ENCODE assay signal across 8 mouse cellular contexts in genomic region chr4:137867675-137868257, GRCm38 (mm10). TPM values are rescaled to one million over a fixed set of nuclear protein-coding genes. Genes with fewer than 3 reads are reported as not detected.
A peak's percentile ranks its signal among the peaks of the same experiment; 100 is the strongest.
DNase-seq lines count a peak whose midpoint lies in the region; ATAC-seq lines count a peak whose summit lies in the region.

No protein-coding gene starts in this region.

- DNase-seq in thymus, postnatal 14 days: peak; percentile 39
- no peak for DNase-seq in thymus, postnatal 10 days (ENCODE audit: low spot score in 2 of 2)
- DNase-seq in heart, adult 9 months (ENCODE audit: low spot score in 2 of 2): peak; percentile 54 to 76
- peak; percentile 85 to 89 for DNase-seq in kidney, postnatal 36 days
- peak; percentile 66 for DNase-seq in ovary, adult 18-20 months (ENCODE audit: low spot score)
- DNase-seq in midbrain, embryonic 11.5 days (ENCODE audit: low spot score, missing footprints): no peak
- no peak for DNase-seq in frontal cortex, postnatal 36 days (ENCODE audit: low spot score in 2 of 2)
- DNase-seq in frontal cortex, adult 2 months (ENCODE audit: extremely low spot score in 1 of 2, low spot score in 1 of 2): no peak

- H3K27ac ChIP-seq in midbrain, embryonic 11.5 days (ENCODE audit: low read depth, low read length): no peak overlapping the region

- ATAC-seq in midbrain, embryonic 11.5 days (ENCODE audit: low FRiP score): no peak

- no peak overlapping the region for H3K4me2 ChIP-seq in midbrain, embryonic 11.5 days

- H3K4me1 ChIP-seq in midbrain, embryonic 11.5 days (ENCODE audit: control insufficient read depth, insufficient read depth, low read length): peaks cover 24% of the 10 kb centered on the region

- H3K9ac ChIP-seq in midbrain, embryonic 11.5 days (ENCODE audit: low read length): no peak overlapping the region

- no peaks in the 10 kb centered on the region for H3K9me3 ChIP-seq in midbrain, embryonic 11.5 days (ENCODE audit: control insufficient read depth, low read length)

- H3K36me3 ChIP-seq in midbrain, embryonic 11.5 days (ENCODE audit: control insufficient read depth, insufficient read depth, low read length): no peaks in the 10 kb centered on the region

- WGBS in midbrain, embryonic 11.5 days: 87% methylated on average over 13 of the region's 13 CpGs

- H3K27me3 ChIP-seq in midbrain, embryonic 11.5 days (ENCODE audit: control insufficient read depth, insufficient read depth, low read length): no peaks in the 10 kb centered on the region

- no peak overlapping the region for H3K4me3 ChIP-seq in midbrain, embryonic 11.5 days (ENCODE audit: low read depth, low read length)

RNA-seq across cellular contexts. Expression of gene Ece1, which starts 5.7 kb away (rescaled TPM):
- 26.6 and 27.5 TPM in 2 replicates for polyA plus RNA-seq in midbrain, embryonic 11.5 days (2014; fragmentation: Nextera tagmentation; extraction: Ambion mirVana)
- polyA plus RNA-seq in frontal cortex, adult 2 months (2012; rRNA removed): 24.6 and 29.5 TPM in 2 replicates

Comparison
In these comparisons a context has a peak if more than half of its experiments do, and no peak if none do; other contexts are left out.
1. DNase-seq: peak in thymus, postnatal 14 days (single experiment), heart, adult 9 months (2 of 2), kidney, postnatal 36 days (2 of 2) and ovary, adult 18-20 months (single experiment); none in thymus, postnatal 10 days (0 of 2), midbrain, embryonic 11.5 days (single experiment), frontal cortex, postnatal 36 days (0 of 2) and frontal cortex, adult 2 months (0 of 2).